Mouse (Mus musculus) limb, embryonic 11.5 days (tissue): ENCODE data around the gene Ube2ql1. TPM values are rescaled to one million over a fixed set of nuclear protein-coding genes. Genes with fewer than 3 reads are reported as not detected.

Experiments used
- ATAC-seq: fragments of 200-750 bp; cut with Nextera tagmentation; 2 replicates; pipeline ENCODE4 v1.8.0; 2017; ENCODE audit warnings: low read depth; ENCODE audit not compliant: insufficient number of reproducible peaks, low FRiP score, low TSS enrichment
- DNase-seq: peaks from one replicate; pipeline ENCODE4 v3.0.0-alpha.2; 2015; ENCODE audit warnings: low spot score
- H3K27ac ChIP-seq: fragments of 300-500 bp; sonication (generic); replicated peaks from 2 replicates; pipeline ENCODE4 v1.5.1; 2014; ENCODE audit warnings: low read depth, mild to moderate bottlenecking, low read length
- H3K27me3 ChIP-seq: fragments of 300-500 bp; sonication (generic); 2 replicates; pipeline ENCODE4 v1.6.1; 2014; ENCODE audit warnings: mild to moderate bottlenecking, low read length, mixed read lengths; ENCODE audit not compliant: control insufficient read depth, insufficient read depth
- H3K36me3 ChIP-seq: fragments of 300-500 bp; sonication (generic); 2 replicates; pipeline ENCODE4 v1.6.1; 2014; ENCODE audit warnings: mild to moderate bottlenecking, low read length, moderate library complexity, mixed read lengths; ENCODE audit not compliant: control insufficient read depth, insufficient read depth
- H3K4me1 ChIP-seq: fragments of 300-500 bp; sonication (generic); 2 replicates; pipeline ENCODE4 v1.6.1; 2014; ENCODE audit warnings: low read length, mixed read lengths; ENCODE audit not compliant: control insufficient read depth, insufficient read depth
- H3K4me2 ChIP-seq: fragments of 300-500 bp; sonication (generic); 2 replicates; pipeline ENCODE4 v1.6.1; 2014; ENCODE audit warnings: low read depth, mild to moderate bottlenecking, moderate library complexity; ENCODE audit not compliant: severe bottlenecking
- H3K4me3 ChIP-seq: fragments of 300-500 bp; sonication (generic); 2 replicates; pipeline ENCODE4 v1.5.1; 2014; ENCODE audit warnings: low read depth, low read length
- H3K9ac ChIP-seq: fragments of 300-500 bp; sonication (generic); 2 replicates; pipeline ENCODE4 v1.6.1; 2014; ENCODE audit warnings: mild to moderate bottlenecking, low read length
- H3K9me3 ChIP-seq: fragments of 300-500 bp; sonication (generic); 2 replicates; pipeline ENCODE4 v1.6.1; 2016; ENCODE audit warnings: low read length; ENCODE audit not compliant: control insufficient read depth
- WGBS: fragments of 180-500 bp; shearing (Covaris S2); extraction: QIAGEN DNeasy Blood & Tissue Kit; methylation state at CpG from one replicate; pipeline ENCODE4 v1.1.7; 2014; 5-methylcytosine and 5-hydroxymethylcytosine counted together
- polyA plus RNA-seq: library from polyadenylated mRNA; unstranded; fragments of >200 nt; fragmentation: Nextera tagmentation; extraction: Ambion mirVana; gene quantifications from 2 replicates; pipeline ENCODE4 v1.2.1, GENCODE M21; 2014

Gene Ube2ql1
- polyA plus RNA-seq, 1 experiment from 2014 or later, result 1.7 TPM

DNA sequence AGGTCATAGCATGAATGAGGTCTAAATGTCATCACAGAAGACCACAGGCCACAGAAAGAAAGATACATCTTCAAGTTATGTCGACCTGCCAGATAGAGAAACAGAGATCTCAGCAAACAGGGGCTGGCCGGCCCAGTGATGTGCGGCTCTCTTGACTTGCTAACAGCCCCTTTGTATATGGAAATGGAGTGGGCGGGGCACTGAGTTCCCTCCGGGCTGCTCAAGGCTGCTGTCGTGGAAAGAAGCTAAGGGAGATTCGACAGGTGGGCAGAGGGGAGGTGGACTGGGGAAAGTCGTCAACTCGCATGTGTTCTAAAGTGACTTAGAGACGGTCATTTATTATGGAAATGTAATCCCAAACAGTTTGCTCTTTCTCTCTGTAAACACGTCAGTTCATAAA, 36.2 kb downstream of the Ube2ql1 start:
- Histone ChIP-seq H3K4me2 (no peak overlapping the region), H3K4me1 (no peaks in the 10 kb centered on the region), H3K27me3 (0 out of 2 replicates have a peak, but pooled peaks cover 3% of the 10 kb centered on the region), H3K4me3 (no peak overlapping the region), H3K27ac (no peak overlapping the region), H3K9ac (no peak overlapping the region), H3K36me3 (no peaks in the 10 kb centered on the region), H3K9me3 (no peaks in the 10 kb centered on the region)
- DNase-seq, result no peak
- 11% methylated on average over 11 of the region's 11 CpGs for WGBS
- no peak for ATAC-seq

DNA sequence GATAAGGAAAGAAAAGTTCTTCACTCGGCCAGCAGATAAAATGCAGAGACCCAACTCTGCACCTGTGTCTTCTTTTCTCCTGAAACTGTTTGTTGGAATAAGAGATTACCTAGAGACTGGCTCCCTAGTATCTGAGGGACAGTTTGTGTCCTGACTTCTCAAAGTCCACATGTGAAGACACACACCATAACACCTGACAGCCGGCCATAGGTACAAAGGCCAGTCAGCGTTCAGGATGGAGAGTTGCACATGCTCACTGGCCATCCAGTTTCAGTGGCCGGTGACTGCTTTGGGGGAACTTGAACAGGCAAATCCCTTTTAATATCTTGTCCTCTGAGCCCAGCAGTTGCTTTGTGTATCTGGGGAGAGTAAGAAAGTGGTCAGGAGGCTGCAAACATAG, 38.3 kb downstream of the Ube2ql1 start:
- ATAC-seq (no peak), DNase-seq (no peak)
- Histone ChIP-seq H3K27me3 (0 out of 2 replicates have a peak, but pooled peaks cover 3% of the 10 kb centered on the region), H3K27ac (no peak overlapping the region), H3K4me3 (no peak overlapping the region), H3K4me1 (no peaks in the 10 kb centered on the region), H3K36me3 (no peaks in the 10 kb centered on the region), H3K9me3 (no peaks in the 10 kb centered on the region), H3K9ac (no peak overlapping the region), H3K4me2 (no peak overlapping the region)
- WGBS, result 88% methylated on average over 4 of the region's 4 CpGs

GRCm38 (mm10) chr13:69700827-69701226, 38.9 kb downstream of the Ube2ql1 start:
- Histone ChIP-seq H3K27me3 (0 out of 2 replicates have a peak, but pooled peaks cover 3% of the 10 kb centered on the region), H3K4me3 (no peak overlapping the region), H3K36me3 (no peaks in the 10 kb centered on the region), H3K4me1 (no peaks in the 10 kb centered on the region), H3K27ac (no peak overlapping the region), H3K9me3 (no peaks in the 10 kb centered on the region), H3K4me2 (no peak overlapping the region), H3K9ac (no peak overlapping the region)
- DNase-seq (no peak), ATAC-seq (no peak)
- 54% methylated on average over 1 of the region's 1 CpGs for WGBS

DNA sequence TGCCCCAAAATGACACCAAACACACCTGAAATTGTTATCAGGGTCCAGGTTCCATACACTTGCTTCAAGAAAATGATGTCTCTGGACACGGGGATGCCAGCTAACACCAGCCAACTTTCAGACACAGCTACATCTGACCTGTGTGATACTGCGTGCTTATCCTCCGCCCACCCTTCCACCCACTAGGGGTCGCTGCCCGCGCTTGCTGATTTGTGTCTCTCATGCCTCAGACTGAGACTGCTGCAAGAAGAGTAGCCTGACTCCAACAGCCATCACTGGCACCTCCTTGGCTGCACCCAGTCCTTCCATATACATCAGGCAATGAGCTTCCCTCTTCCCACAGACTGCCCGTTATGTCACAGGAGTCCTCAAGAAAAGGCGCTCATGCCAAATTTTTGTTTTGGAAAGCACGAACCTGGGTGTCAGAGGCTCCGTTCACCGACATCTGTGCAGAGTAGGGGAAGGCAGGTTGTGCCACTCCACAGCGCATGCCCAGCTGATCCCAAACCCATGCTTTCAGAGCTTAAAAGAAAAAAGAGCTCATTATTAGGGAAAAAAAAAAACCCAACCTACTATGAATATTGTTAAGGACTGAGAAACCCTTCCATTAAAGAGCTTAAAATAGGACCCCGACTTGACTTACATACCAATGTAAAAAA, 43.2 kb downstream of the Ube2ql1 start:
- H3K36me3 ChIP-seq, result no peaks in the 10 kb centered on the region
- 40% methylated on average over 13 of the region's 13 CpGs for WGBS

GRCm38 (mm10) chr13:69691074-69691473, 48.6 kb downstream of the Ube2ql1 start:
- DNase-seq (peak; percentile 73), ATAC-seq (0 out of 2 replicates have a peak, but pooled peaks have one; percentile 26)
- no peak overlapping the region for H3K27ac ChIP-seq
- no peak overlapping the region for H3K4me2 ChIP-seq
- no peaks in the 10 kb centered on the region for H3K27me3 ChIP-seq
- no peak overlapping the region for H3K9ac ChIP-seq
- no peak overlapping the region for H3K4me3 ChIP-seq
- 32% methylated on average over 7 of the region's 7 CpGs for WGBS
- H3K36me3 ChIP-seq, result no peaks in the 10 kb centered on the region
- no peaks in the 10 kb centered on the region for H3K4me1 ChIP-seq
- no peaks in the 10 kb centered on the region for H3K9me3 ChIP-seq

More for the DNA sequence above, 43.2 kb downstream of the Ube2ql1 start:
- H3K4me3 ChIP-seq, result no peak overlapping the region
- H3K9ac ChIP-seq, result no peak overlapping the region
- ATAC-seq, result no peak
- H3K4me2 ChIP-seq, result no peak overlapping the region
- no peak overlapping the region for H3K27ac ChIP-seq
- no peaks in the 10 kb centered on the region for H3K27me3 ChIP-seq
- peak; percentile 86 for DNase-seq
- no peaks in the 10 kb centered on the region for H3K9me3 ChIP-seq
- H3K4me1 ChIP-seq, result no peaks in the 10 kb centered on the region

GRCm38 (mm10) chr13:69687023-69687422, 52.7 kb downstream of the Ube2ql1 start:
- Histone ChIP-seq H3K27me3 (no peaks in the 10 kb centered on the region), H3K4me1 (no peaks in the 10 kb centered on the region), H3K4me2 (no peak overlapping the region), H3K36me3 (no peaks in the 10 kb centered on the region), H3K4me3 (no peak overlapping the region), H3K27ac (no peak overlapping the region), H3K9ac (no peak overlapping the region), H3K9me3 (no peaks in the 10 kb centered on the region)
- DNase-seq (no peak), ATAC-seq (no peak)
- WGBS, result 20% methylated on average over 1 of the region's 1 CpGs

DNA sequence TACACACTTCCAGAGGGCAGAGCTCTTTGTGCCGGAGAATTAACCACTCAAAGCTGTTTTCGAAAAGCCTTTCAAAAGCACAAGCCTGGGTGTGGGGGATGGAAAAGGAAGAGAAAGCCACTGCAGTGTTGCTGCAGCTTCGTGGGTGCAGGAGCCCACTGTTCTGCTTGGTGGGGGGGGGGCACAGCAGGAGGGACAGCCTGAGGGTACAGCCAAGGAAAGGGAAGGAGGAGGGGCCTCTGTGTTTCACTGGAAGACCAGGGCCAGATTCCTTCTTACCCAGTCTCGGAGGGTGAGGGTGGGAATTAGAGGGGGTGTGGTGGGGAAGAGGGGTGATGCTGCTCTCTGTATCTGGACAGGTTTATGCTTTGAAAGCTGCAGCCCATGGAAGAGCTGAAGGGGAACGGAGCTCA, 54.3 kb downstream of the Ube2ql1 start:
- H3K9ac ChIP-seq, result no peak overlapping the region
- no peak overlapping the region for H3K4me3 ChIP-seq
- H3K27ac ChIP-seq, result no peak overlapping the region
- no peaks in the 10 kb centered on the region for H3K27me3 ChIP-seq
- H3K4me2 ChIP-seq, result no peak overlapping the region
- H3K36me3 ChIP-seq, result no peaks in the 10 kb centered on the region
- no peaks in the 10 kb centered on the region for H3K4me1 ChIP-seq
- WGBS, result 50% methylated on average over 5 of the region's 5 CpGs
- ATAC-seq (no peak), DNase-seq (no peak)
- no peaks in the 10 kb centered on the region for H3K9me3 ChIP-seq

GRCm38 (mm10) chr13:69673921-69674618, 65.6 kb downstream of the Ube2ql1 start:
- H3K27ac ChIP-seq, result no peak overlapping the region
- H3K4me2 ChIP-seq, result no peak overlapping the region
- H3K4me1 ChIP-seq, result no peaks in the 10 kb centered on the region
- no peaks in the 10 kb centered on the region for H3K9me3 ChIP-seq
- no peaks in the 10 kb centered on the region for H3K27me3 ChIP-seq
- H3K4me3 ChIP-seq, result no peak overlapping the region
- 52% methylated on average over 10 of the region's 10 CpGs for WGBS
- no peak overlapping the region for H3K9ac ChIP-seq
- ATAC-seq, result no peak
- DNase-seq, result peak; percentile 44
- no peaks in the 10 kb centered on the region for H3K36me3 ChIP-seq
